Mouse (Mus musculus) liver, embryonic 14.5 days (tissue): ENCODE measurements around the gene Helz. TPM values are rescaled to one million over a fixed set of nuclear protein-coding genes. Genes with fewer than 3 reads are reported as not detected.
A peak's percentile ranks its signal among the peaks of the same experiment; 100 is the strongest.

ENCODE experiments used
- ATAC-seq: fragments of 200-750 bp; cut with Nextera tagmentation; 2 replicates; pipeline ENCODE4 v1.8.0; 2017; ENCODE audit warnings: moderate number of reproducible peaks, mild to moderate bottlenecking, moderate library complexity; ENCODE audit not compliant: insufficient read depth
- DNase-seq, 3 experiments: peaks; one replicate each; pipeline ENCODE4 v3.0.0-alpha.2; 2012 to 2013; ENCODE audit warnings: low read depth in 3 of 3, low spot score in 3 of 3
- H3K27ac ChIP-seq: fragments of 300-500 bp; sonication (generic); 2 replicates; pipeline ENCODE4 v1.5.1; 2014; ENCODE audit warnings: moderate library complexity, mild to moderate bottlenecking, control low read depth, inconsistent platforms
- H3K27me3 ChIP-seq: fragments of 300-500 bp; sonication (generic); 2 replicates; pipeline ENCODE4 v1.6.1; 2014; ENCODE audit warnings: mild to moderate bottlenecking, low read length, moderate library complexity; ENCODE audit not compliant: control insufficient read depth, insufficient read depth
- H3K36me3 ChIP-seq: fragments of 300-500 bp; sonication (generic); replicated peaks from 2 replicates; pipeline ENCODE4 v1.6.1; 2014; ENCODE audit warnings: low read depth; ENCODE audit not compliant: control insufficient read depth, insufficient read depth
- H3K4me1 ChIP-seq, 2 experiments: fragments of 200-500 bp in 1 of 2; fragments of 300-500 bp in 1 of 2; sonication (generic) in 1 of 2; replicated peaks; 2 replicates each; pipeline ENCODE4 v1.6.1; 2012 to 2014; ENCODE audit warnings: antibody characterized with exemption in 1 of 2, inconsistent platforms in 1 of 2, low read length in 1 of 2; ENCODE audit not compliant: control insufficient read depth in 2 of 2, insufficient read depth in 2 of 2
- H3K4me2 ChIP-seq: fragments of 300-500 bp; sonication (generic); 2 replicates; pipeline ENCODE4 v1.6.1; 2014; ENCODE audit warnings: low read depth, mild to moderate bottlenecking, control low read depth, moderate library complexity
- H3K4me3 ChIP-seq, 2 experiments: fragments of 200-500 bp in 1 of 2; fragments of 300-500 bp in 1 of 2; sonication (generic) in 1 of 2; 2 replicates each; pipeline ENCODE4 v1.5.1; 2012 to 2014; ENCODE audit warnings: low read depth in 2 of 2, low read length in 2 of 2, mild to moderate bottlenecking in 2 of 2, control low read depth in 1 of 2, inconsistent platforms in 1 of 2, moderate library complexity in 1 of 2; ENCODE audit not compliant: insufficient read depth in 1 of 2
- H3K9ac ChIP-seq: fragments of 300-500 bp; sonication (generic); replicated peaks from 2 replicates; pipeline ENCODE4 v1.6.1; 2014; ENCODE audit warnings: mild to moderate bottlenecking, control low read depth, moderate library complexity
- H3K9me3 ChIP-seq: fragments of 300-500 bp; sonication (generic); 2 replicates; pipeline ENCODE4 v1.6.1; 2016; ENCODE audit warnings: low read length, mixed read lengths; ENCODE audit not compliant: control insufficient read depth
- CTCF ChIP-seq: IDR thresholded peaks from 2 replicates; pipeline ENCODE4 v1.5.1; 2016; ENCODE audit warnings: antibody characterized with exemption, low read depth, control low read depth
- EP300 ChIP-seq: IDR thresholded peaks from 2 replicates; pipeline ENCODE4 v1.6.1; 2016; ENCODE audit warnings: antibody characterized with exemption, low read depth
- WGBS: fragments of 180-500 bp; shearing (Covaris S2); extraction: QIAGEN DNeasy Blood & Tissue Kit; methylation state at CpG from one replicate; pipeline ENCODE4 v1.1.7; 2014; ENCODE audit not compliant: insufficient replicate concordance; 5-methylcytosine and 5-hydroxymethylcytosine counted together
- polyA plus RNA-seq, 2 experiments: library from polyadenylated mRNA; depleted of rRNA in 1 of 2; stranded (reverse) in 1 of 2; unstranded in 1 of 2; fragments of >200 nt; fragmentation: Nextera tagmentation in 1 of 2; extraction: Ambion mirVana in 1 of 2; gene quantifications; 2 replicates each; pipeline versions ENCODE4 v1.2.1 to v1.2.3; 2012 to 2014

Helz gene
- polyA plus RNA-seq, 2 experiments, result 3.0 to 5.6 TPM

- Histone ChIP-seq H3K9ac (no peak overlapping the region), H3K4me3 (no peak overlapping the region), H3K27ac (no peak overlapping the region), H3K27me3 (no peaks in the 10 kb centered on the region), H3K4me2 (no peak overlapping the region), H3K36me3 (no peaks in the 10 kb centered on the region), H3K9me3 (no peaks in the 10 kb centered on the region), H3K4me1 (no peaks in the 10 kb centered on the region)
- no peak for DNase-seq
- WGBS, result 46% methylated on average over 1 of the region's 1 CpGs
- TF ChIP-seq CTCF (no peak), EP300 (no peak)
- ATAC-seq, result no peak
Observed at GRCm38 (mm10) chr11:107521153-107521552, 26.6 kb upstream of the Helz start.

DNA sequence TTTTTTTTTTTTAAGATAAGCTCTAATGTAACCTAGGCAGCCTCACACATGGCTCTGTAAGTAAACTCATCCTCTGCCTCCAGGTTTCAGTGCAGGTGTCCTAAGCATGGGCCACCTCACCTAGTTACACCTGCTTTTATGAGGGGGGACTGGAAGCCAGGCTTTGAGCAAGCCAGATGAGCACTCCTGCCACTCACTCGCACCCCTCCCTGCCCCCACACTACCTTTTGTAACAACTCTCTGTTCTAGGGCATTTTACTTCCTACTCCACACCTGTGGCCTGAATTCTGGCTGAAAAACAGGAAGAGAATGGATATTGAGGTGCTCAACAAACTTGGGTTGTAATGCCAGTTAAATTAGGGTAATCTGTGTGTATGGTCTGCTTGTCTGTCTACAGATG, 22.8 kb upstream of the Helz start:
- no peak overlapping the region for H3K4me2 ChIP-seq
- no peak for ATAC-seq
- H3K4me1 ChIP-seq, result 0 out of 4 replicates have a peak, but pooled peaks cover 0 to 3% of the 10 kb centered on the region in 2 experiments
- no peaks in the 10 kb centered on the region for H3K27me3 ChIP-seq
- no peaks in the 10 kb centered on the region for H3K9me3 ChIP-seq
- DNase-seq, result no peak
- H3K27ac ChIP-seq, result no peak overlapping the region
- TF ChIP-seq EP300, result no peak
- no peak for TF ChIP-seq CTCF
- H3K9ac ChIP-seq, result no peak overlapping the region
- no peak overlapping the region for H3K4me3 ChIP-seq
- no peaks in the 10 kb centered on the region for H3K36me3 ChIP-seq
- WGBS, result 65% methylated on average over 1 of the region's 1 CpGs

GRCm38 (mm10) chr11:107527632-107528031, 20.1 kb upstream of the Helz start:
- WGBS, result 76% methylated on average over 3 of the region's 3 CpGs
- TF ChIP-seq CTCF, result no peak
- TF ChIP-seq EP300, result no peak
- no peak for ATAC-seq
- no peak for DNase-seq
- H3K27ac ChIP-seq, result no peak overlapping the region
- H3K27me3 ChIP-seq, result no peaks in the 10 kb centered on the region
- H3K9me3 ChIP-seq, result no peaks in the 10 kb centered on the region
- no peak overlapping the region for H3K4me3 ChIP-seq
- peaks cover 2 to 11% of the 10 kb centered on the region in 2 experiments; a peak in 2 of 4 replicates for H3K4me1 ChIP-seq
- no peak overlapping the region for H3K9ac ChIP-seq
- no peaks in the 10 kb centered on the region for H3K36me3 ChIP-seq
- no peak overlapping the region for H3K4me2 ChIP-seq

DNA sequence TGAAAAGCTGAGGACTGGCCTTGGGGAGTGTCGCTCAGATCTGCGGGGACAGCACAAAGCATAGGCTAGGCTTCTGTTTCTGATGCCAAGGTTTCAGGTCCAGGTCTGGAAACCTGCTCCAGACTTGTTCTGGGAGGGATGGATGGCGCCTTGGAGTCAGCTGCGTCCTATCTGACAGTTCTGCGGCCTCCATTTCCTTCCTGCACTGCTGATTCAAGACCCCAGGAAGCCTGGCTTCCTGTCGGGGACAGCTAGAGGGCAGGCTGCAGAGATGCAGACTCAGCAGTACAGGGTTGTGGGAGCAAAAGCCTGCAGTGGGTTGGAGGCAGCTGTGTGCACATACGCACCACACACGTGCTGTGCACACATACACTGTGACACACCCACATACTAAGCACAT, 18.4 kb upstream of the Helz start:
- Histone ChIP-seq H3K27ac (no peak overlapping the region), H3K9me3 (no peaks in the 10 kb centered on the region), H3K4me3 (no peak overlapping the region), H3K9ac (no peak overlapping the region), H3K4me1 (peaks cover 2 to 11% of the 10 kb centered on the region in 2 experiments; a peak in 2 of 4 replicates), H3K36me3 (no peaks in the 10 kb centered on the region), H3K4me2 (no peak overlapping the region), H3K27me3 (no peaks in the 10 kb centered on the region)
- WGBS, result 9% methylated on average over 8 of the region's 8 CpGs
- ATAC-seq (peak; percentile 48), DNase-seq (no peak)
- peak; percentile 22; the same call in 1 of the 2 replicates for TF ChIP-seq CTCF
- TF ChIP-seq EP300, result no peak

DNA sequence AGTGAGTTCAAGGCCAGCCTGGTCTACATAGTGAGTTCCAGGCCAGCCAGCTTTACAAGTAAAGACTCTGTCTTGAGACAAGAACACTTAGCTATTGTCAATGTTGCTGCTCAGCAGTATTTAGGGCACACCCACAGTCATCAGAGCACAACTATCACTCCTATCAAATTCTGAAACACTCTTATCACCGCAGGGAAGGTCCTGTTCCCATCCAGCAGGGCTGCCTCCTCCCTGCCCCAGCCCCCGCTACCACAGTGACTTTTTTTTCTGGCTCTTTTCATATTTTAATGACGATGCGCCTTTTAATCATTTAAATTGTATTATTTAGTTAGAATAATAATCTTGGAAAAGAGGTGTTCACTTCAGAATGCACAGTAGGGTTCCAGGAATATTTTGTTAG, 16.3 kb upstream of the Helz start:
- Histone ChIP-seq H3K9me3 (no peaks in the 10 kb centered on the region), H3K27ac (no peak overlapping the region), H3K4me3 (no peak overlapping the region), H3K4me1 (peaks cover 2 to 11% of the 10 kb centered on the region in 2 experiments; a peak in 2 of 4 replicates), H3K27me3 (no peaks in the 10 kb centered on the region), H3K9ac (no peak overlapping the region), H3K4me2 (no peak overlapping the region), H3K36me3 (no peaks in the 10 kb centered on the region)
- ATAC-seq (peak; percentile 70; the same call in 1 of the 2 replicates), DNase-seq (no peak)
- TF ChIP-seq EP300 (no peak), CTCF (no peak)
- WGBS, result 32% methylated on average over 4 of the region's 4 CpGs
